Mouse (Mus musculus) brain, embryonic 18.5 days (tissue): ENCODE results near the gene Raet1e.
"Not testable (repeated sequence)": the region's sequence is repeated elsewhere in the genome, so short reads cannot be mapped to it uniquely, and the experiment has no call there.

ENCODE experiments used
- DNase-seq: peaks from one replicate; pipeline ENCODE4 v3.0.0-alpha.2; 2012; ENCODE audit warnings: low read depth, low spot score

The Raet1e gene

DNA sequence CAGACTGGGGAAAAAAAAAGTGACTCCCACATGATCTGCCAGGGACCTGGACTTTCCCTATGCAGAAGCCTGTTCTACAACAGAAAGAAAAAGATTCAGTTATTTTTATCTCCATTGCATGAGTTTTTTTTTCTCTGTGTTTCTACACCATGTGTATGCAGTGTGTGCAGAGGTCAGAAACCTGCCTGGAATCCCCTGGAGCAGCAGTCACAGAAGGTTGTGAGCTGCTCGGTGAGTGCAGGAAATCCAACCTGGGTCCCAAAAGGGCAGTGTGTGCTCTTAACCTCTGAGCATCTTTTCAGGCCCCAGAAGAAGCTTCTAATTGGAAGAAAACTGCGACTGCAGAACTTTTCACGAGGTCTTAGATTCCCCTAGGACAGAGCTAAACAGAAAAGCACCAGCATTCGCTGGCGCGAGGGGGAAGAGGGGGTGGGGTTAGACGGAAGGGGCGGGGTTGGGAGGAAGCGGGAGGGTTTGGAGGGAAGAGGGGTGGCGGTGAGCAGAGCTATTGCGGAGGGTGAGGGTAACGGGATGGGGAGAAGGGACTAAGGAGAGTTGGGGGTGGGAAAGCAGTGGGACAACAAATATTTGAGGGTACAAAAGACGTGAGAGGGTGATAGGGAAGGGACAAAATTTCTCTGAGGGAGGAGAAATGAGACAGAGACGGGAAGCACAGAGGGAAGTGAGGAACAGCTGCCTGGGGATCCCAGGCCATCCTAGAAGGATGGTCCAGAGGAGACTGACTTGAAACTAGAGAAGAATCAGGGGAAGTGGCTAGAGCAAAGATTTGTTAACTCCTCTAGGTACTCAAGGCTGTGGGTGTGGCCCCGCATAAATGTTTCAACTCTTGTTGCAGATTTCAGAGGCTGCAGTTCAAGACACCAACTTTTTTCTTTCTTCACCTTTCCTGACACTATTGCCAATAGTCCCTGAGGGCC is 203.3 kb downstream of the Raet1e start:
- not testable (repeated sequence) for DNase-seq

DNA sequence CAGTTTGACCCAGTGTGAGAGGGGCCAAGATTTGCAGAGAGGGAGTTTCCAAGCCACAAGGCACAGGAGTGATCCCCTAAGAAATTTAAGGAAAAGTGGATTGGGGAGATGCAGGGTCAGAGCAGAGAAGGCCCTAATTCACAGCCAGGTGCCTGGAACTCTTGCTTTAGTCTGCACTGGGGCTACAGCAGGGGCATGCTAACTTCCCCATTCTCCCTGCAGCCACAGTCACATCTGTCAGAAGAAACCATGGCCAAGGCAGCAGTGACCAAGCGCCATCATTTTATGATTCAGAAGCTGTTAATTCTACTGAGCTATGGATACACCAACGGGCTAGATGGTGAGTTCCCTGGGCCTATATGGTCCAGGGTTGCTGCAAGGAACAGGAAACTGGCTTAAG is 204.1 kb downstream of the Raet1e start:
- not testable (repeated sequence) for DNase-seq

GRCm38 (mm10) chr10:22364915-22365314 is 206.5 kb downstream of the Raet1e start:
- DNase-seq, result not testable (repeated sequence)

- DNase-seq, result not testable (repeated sequence)
Observed at GRCm38 (mm10) chr10:22381226-22381625, 222.9 kb downstream of the Raet1e start.

DNA sequence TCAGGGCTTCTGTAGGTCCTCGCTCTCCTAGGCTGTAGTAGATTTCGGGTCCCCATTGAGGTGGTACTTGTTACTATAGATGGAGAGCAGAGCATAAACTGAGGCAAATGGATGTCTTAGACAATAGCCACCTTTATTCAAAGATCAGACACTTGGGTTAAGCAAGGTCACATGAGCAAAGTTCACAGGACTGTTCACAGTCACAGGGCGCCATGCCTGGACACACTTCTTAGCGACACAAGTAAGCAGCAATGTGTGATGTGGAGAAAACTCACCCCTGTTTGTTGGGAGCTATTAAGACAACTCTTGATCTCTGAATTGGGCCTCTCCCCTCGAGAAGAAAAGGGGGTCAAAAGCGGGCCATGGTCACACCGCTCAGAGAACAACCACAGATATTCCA is 231.8 kb downstream of the Raet1e start:
- not testable (repeated sequence) for DNase-seq

DNA sequence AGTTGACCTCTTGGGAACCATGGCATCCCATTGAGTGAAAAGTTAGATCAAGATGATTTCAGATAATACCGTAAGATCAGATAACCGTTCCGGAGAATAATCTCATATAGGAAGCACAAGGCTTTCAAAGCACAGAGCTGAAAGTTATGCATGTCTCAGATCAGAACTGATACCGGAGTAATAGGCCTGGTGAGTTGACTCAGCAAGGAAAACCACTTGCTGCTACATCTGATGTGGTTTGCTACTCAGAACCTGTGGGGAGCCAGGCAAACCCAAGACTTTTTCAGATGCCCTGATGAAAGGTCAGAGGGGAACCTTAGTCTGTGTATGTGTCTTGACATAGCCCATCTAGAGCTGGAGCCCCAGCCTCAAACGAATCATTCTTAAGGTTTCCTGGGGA is 233.2 kb downstream of the Raet1e start:
- DNase-seq, result not testable (repeated sequence)

GRCm38 (mm10) chr10:22393028-22393824 is 234.9 kb downstream of the Raet1e start:
- not testable (repeated sequence) for DNase-seq

- not testable (repeated sequence) for DNase-seq
Observed at GRCm38 (mm10) chr10:22396680-22397079, 238.3 kb downstream of the Raet1e start.

DNA sequence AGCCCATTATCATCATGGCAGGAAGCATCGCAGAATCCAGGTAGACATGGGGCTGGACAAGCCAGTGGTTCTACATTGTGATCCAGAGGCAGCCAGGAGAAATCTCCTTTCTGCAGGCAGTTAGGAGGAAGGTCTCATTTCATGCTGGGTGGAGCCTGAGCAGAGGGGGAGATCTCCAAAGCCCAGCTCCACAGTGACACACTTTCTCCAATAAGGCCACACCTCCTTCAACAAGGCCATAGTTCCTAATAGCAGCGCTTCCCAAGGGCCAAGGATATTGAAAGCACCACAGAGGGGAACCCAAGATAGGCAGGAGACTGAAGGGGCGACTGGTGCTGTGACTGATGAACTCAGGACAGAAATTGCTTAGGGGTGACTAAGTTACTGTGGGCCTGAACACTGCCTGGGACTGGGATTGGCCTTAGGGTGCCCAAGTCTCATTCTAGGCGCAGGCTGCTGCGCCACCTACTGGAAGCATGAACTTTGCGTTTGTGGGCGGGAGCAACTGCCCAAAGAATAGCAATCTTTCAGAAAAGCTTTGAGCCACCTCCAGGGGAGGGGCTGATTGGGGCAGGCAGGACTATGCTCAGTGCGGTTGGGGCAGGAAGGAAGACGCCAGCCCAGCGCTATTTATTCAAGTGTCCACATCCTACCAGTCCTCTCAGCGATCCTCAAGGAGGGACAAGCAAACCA is 244.0 kb downstream of the Raet1e start:
- not testable (repeated sequence) for DNase-seq

DNA sequence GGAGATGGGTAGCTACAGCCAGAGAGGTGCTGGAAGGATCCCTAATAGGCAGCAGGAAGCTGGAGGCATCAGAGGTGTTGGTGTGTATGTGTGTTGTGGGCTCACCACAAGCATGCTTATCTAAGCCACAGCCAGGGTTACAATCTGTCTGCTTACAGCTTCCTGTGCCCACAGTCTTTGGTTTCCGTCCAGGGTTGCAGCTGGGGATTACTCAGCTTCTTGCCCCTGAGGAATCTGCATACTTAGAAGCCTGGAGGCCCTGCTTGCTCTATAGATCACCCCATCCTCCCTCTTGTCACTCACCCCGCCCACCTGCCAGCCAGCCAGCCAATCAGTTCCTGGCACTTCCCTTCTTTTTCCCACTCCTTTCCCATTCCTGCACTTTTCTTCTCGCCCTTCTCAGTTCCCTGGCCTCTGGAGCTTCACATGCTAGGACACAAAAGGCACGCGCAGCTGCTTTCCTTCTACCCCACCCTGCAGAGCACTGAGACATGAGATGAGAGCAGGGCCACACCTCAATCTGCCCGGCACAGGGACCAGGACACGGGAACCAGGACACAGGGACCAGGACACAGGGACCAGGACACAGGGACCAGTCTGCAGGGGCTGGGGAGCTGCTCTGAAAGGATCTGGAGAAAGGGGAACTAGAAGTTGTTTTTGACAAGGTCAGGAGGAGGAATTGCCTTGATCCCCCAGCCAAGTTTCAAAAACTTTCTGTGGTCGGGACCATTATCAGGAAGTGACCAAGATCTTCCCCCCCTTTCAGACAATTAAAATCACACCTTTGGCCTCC is 255.5 kb downstream of the Raet1e start:
- DNase-seq, result not testable (repeated sequence)
